Mouse (Mus musculus): ENCODE measurements around the gene Smim23.
A peak's percentile ranks its signal among the peaks of the same experiment; 100 is the strongest.

Smim23 gene

DNA sequence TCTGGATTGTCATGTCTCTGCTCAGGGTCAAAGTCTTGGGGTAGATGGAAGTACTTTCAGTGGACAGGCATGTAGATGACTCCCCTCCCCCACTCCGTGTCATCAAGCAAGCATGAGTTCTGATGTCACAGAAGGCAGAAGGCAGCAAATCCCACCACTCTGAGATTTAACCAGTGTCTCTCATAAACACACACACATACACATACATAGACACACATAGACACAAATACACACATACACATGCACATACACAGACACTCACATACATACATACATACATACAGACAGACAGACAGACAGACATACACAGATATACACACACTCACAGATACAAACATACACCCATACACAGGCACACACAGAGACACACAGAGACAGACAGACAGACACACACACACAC is at the start of gene Smim23:
Gene Smim23, minus strand, starts transcription at position 101 of the 400 bp plus-strand sequence.
- DNase-seq: no peak

DNA sequence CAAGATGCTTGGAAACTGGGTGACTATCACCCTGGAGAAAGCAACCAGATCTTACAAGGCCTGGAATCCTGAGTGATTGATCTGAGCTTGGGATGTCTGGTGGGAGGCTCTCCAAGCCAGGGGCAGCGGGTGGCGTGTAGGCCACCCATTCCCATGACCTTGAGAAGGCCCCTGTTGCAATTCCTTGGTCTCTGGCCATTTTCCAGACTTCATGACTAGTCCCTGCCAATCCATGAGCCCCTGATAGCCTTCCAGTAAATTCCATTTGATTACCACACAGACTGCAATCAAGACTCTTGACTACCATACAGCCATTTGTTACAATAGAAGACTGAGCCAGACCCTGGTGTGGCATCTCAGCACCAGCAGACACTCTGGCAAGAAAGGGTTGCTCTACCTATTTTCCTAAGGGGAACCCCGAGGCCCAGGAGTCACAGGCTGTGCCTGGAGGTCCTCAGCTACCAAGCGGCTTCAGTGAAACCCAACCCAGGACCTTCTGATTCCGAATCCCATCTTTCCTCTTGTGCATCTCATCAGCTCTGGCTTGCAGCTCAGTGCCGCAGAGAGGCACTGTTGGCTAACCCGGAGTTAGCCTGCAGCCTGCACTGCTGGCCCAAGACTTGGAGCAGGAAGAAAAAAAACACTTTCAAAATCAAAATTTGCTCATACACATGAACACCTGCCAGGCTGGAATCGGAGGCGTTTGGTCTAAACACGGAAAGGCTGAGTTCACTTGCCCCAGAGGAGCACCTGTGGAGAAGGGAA is 44.4 kb upstream of the Smim23 start:
- DNase-seq: no peak

DNA sequence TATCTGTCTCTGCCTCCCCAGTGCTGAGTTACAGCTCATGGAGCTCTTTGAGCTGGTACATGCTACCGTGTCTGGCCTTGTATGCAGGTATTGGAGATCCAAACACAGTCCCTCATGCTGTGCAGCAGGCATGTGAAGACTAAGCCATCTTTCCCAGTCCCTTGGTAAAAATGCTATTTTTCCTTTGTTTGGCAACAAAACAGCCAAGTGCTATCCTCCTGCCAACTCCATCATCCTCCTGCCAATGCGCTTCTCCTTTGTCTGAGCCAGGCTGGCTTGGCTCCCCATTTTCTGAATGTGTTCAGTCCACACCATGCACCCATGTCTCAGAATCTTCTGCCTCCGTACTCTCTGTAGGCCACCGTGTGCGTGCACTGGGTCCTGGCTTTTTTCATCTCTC is 40.2 kb upstream of the Smim23 start:
- no peak for DNase-seq

DNA sequence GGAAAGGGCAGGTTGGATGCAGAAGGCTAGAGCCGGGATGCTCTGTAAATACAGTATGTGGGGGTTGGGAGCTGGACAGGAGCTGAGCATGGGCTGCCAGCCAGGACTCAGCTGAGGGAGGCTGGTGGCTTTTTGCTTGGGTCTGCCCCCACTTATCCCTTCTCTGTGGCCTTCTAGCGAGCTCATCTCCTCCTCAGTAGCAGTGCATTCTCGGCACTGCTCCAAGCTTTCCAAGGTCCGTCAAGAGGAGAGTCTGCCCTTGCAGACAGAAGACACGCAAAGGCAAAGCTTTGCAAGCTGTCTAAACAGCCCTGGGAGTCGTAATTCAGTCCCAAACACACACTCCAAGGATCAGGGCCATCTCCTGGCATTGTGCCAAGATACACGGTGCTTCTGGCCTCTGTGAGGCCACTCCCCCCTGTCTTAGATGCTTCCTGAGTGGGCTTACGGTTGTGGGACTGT is 33.0 kb upstream of the Smim23 start:
- no peak for DNase-seq

DNA sequence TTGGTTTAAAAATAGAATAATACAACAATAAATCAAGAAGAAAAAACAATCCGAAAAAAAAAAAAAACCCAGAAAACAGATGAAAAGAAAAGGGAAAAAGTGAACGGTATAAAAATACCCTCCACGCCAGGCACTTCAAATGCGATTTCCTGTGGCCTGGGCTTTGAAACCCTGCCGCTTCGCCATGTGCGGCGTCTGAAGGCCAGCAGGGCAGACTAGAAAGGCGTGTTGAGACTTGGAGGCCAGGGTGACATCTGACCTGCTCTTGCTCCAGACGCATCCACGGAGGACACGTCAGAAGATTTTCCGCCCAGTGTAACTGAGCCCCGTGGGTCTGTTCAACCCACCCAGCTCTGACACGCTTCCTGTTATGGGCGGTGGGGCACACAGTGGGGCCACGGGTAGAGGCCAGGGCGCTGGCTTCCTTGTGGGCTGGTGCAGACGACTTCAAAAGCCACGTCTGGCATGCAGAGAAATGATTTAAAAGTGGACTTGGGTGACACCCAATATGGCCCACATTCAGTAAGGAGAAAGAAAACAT is 22.3 kb upstream of the Smim23 start:
- no peak for DNase-seq

DNA sequence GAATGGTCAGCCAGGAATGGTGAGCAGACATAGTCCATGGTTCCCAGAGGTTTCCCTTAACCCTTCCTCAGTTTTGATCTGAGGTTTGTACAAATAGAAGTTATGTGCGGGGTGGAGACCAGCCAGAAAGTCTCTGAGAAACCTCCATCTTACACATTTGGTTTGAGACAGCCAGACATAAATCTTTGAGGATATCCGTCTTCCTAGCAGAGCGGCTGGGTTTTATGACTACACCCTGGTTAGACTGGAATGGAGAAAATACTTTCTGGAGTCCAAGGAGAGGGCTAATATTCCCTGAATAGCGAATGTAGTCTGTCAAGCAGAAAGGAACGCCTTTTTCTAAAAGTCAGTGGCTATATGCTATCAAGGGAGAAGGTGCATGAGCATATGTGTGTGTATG is 16.8 kb upstream of the Smim23 start:
- no peak for DNase-seq

DNA sequence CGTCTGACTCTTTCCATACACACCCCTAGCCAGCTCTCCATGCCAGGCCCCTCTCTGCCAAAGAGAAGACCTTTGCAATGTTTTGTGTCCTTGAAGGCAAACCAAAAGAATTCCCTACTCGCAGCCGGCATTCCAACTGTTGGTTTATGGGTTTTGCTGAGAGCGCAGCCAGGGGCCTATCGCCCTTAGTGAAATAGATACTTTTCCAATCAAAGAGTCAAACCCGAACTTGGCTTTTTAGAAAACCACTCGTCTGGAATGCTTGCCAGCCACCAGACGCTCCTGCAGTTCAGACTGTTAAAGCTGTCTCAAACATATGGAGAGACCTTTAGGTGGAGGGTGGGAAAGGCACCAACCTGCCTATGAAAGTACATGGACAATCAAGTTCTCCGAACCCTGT is 15.9 kb upstream of the Smim23 start:
- no peak for DNase-seq

DNA sequence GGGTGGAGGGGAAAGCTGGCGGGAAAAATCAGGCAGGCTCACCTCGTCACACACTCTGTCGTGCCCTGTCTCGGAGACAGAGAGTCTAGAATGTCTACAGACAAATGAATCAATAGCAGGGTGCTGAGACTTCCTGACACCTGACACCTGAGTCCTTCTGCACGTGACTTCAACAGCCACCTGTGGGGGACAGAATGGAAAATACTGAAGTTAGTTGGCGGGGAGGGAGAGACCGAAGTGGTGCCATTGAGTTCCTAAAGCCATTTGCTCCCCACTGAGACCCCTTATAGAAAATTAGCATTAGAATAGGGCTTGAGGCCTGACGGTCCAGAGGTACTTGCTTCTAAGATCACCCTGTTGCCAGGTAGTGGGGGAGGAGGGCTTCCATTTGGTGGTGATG is 10.6 kb upstream of the Smim23 start:
- DNase-seq: no peak

DNA sequence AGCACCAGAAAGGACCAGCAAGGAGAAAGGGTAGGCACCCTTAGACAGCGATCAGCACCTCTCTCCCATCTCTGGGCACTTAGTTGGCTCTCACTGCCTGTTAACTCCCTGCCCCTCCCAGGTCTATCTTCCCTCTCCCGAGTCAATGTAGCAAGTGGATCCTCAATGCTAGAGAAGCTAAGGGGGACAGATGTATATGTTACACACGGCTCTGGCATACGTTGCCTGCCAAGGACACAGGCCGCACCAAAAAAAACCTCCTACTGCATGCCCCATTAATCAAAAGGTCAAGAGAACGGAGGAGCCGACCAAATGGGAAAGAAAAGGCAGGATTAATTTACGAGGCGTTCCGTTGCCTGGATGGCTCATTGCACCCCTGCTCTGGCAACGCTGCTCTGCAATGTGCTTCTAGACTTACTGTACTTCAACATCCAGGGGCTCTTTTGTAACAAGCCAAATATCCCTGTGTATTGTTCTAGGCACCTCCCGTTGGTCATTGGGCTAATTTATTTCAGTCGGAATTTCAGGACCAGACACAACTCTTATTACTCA is 10.0 kb upstream of the Smim23 start:
- DNase-seq: no peak

DNA sequence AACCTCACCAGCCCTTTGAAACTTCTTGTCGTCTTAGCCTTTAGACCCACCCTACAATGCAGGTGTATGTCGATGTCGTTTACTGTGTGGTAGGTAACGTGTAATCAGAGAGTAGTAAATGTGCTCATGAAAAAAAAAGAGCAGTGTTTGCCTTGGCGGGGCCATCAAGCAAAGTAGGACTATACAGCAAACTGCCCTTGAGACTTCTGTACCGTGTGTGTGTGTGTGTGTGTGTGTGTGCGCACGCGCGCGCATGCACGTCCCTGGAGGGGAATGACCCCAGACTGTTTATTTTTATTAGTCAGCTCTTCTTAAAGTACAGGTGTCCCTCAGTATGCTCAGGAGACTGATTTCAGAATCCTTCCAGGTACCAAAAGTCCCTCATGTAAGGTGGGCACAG is 6.8 kb downstream of the Smim23 start:
- DNase-seq: no peak

DNA sequence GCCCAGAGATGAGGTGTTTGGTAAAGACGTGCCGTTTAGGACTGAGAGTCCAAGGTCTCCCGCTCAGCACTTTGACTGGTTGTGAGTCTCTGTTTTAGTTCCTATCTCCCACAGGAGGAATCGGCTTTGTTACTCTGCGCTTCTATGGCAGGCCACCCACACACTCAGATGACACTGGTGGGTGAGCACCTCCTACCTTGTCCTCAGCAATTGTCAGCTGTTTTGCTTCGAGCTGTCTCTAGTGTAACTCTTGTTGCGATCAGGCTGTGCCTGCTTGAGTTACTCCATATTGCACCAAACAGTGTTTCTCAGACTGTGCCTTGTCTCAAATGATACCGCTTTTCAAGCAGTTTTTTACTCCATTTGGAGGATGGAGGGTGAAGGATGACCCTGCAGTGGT is 10.1 kb downstream of the Smim23 start:
- DNase-seq: no peak

DNA sequence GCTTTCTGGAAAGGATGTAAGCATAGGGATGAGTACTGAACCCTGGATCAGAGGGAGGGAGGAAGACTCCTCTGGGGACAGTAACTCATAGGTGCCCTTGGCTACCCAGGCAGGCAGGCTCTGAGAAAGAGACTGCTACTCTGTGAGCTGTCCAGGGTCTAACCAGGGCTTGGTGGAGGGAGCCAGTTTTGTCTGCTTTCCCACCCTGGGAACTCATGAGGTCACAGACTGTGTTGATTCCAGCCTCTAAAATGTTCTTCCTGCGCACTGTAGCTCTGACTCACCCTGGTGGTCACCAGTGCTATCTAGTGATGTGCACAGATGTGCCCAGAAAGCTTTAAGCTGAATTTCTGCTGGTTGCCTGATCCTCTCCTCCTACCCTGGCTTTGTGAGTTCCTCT is 15.3 kb downstream of the Smim23 start:
- DNase-seq: no peak

DNA sequence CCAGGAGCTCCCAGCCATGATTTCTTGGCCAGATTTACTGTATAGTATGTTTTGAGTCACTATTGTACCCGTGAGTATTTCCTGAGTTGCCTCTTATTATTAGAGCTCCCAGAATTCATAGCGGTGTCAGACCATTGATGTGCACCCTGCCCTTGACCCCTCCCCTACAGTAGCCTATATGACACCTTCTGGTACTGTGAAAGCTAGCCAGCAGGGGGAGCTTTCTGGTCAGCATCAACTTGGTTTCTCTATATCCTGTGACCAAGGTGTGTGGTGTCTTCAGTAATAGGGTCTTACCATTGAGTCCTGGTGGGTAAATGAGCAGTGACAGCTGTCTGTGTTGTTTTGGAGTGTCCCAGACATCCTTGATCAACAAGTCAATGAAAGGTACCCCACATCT is 18.4 kb downstream of the Smim23 start:
- peak; percentile 15 to 42 for DNase-seq

DNA sequence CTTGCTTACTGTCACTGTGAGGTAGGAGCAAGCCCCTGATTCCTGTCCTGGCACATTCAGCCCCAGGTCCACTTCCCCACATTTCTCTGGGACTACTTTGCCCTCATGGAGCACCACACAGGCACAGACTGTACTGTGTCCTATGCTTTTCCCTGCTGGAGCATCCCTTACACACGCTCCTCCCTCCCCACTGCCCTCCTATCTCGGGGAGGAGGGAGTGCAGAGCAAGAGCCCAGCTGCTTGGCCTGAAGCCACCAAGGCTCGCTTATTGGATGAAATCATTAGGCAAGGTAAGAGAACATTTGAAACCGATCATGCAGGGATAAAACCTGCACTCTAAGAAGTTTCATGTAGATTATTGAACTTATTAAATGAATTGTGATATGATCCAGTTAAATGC is 20.7 kb downstream of the Smim23 start:
- DNase-seq: no peak

DNA sequence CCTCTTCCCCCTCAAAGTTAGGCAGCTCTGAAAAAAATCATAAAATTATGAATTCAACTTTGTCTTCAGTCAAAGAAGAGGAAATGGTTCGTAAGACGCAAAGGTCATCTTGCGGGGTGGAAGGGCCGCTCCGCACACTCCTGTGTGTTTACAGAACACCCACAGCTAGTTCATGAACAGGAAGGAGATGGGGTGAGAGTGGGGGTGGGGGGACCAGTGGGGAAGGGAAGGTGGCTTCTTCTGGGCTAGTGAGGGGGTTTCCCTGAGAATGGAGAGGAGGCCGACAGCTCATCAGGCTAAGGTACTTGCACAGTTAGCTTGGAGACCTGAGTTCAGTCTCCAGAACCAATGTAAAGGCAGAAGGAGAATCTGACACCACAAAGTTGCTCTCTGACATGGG is 22.7 kb downstream of the Smim23 start:
- DNase-seq: no peak

DNA sequence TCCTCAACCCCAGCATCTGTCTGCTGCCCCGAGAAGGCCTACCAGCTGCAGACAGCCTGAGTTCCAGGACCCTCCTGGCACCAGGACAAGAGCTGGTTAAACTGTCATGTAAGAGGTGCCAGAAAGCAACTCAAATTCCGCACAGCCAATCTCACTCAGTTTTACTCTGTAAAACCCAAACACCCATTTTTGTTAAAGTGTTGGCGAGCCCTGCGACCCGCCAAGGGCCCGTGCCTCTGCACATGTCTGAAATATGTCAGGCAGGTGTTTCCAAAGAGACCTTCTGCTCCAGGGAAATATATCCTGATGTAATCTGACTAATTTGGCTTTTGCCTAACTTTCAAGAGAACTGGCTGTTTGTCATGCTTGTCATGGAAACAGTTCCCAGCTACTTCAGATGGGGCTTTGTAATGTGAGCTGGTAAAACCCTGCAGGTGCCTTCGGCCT is 23.5 kb downstream of the Smim23 start:
- no peak for DNase-seq

DNA sequence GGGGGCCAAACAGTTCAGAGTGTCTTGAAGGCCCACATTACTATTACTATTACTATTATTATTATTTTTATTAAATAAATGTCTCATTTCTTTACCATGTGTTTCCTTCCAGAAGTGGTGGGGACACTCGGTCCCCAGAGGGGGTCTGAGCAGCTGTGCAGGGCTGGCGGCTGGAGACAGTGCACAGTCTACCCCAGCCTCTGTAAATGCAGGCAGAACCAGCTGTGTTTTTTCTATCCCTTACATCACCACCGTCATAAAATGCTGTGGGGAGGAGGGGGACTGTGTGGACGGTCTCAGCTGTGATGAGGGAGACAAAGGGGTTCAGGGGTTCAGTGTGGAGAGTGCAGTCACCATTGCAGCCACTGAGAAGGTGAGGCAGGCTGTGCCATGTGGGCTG is 26.0 kb downstream of the Smim23 start:
- DNase-seq: no peak

DNA sequence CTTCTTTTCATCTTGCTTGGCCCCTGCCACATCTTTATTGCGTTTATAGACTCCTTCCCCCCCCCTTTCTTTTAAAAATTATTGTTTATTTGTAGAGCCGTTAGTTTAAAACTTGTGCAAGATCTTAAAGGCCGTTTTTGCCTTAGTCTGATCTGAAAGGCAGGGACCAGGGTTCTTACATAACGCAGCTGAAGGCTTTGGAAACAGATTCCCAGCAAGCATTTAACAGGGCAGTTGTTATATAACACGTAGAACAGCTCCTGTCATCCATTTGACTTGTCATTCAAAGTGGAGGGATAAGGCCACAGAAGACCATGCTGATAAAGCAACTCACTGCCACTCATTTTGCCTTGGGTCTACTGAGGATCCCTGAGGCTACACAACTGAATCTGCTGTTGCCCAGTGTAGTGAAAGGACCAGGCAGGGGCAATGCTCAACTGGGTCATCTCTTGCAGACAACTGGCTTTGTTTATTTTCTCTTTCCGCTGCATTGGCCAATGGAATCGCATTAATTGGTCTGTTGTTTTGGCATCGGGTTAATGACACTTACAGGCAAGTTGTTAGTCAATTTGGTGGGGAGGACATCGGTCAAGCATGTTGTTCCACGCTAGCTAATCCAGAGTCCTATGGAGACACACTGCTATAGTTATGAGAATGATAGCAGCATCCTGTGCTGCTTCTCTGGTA is 29.5 kb downstream of the Smim23 start:
- DNase-seq: no peak

DNA sequence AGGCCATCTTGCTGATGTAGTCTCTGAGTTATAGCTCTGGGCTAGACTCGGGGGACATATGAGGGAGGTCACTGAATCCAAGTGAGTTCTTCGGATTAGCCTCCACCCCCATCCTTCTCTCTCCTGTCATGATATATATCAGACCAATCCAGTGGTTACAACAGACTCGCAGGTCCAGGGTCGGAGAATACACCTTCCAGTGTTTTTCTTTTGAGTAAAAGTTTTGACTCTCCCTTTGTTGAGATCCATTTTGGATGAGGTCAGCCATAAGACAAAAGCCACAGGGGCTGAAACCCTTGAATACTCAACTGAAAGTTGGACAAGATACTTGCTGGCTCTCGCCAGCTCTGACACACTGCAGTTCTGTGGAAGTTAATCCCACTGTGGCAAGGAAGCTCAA is 38.2 kb downstream of the Smim23 start:
- no peak for DNase-seq

DNA sequence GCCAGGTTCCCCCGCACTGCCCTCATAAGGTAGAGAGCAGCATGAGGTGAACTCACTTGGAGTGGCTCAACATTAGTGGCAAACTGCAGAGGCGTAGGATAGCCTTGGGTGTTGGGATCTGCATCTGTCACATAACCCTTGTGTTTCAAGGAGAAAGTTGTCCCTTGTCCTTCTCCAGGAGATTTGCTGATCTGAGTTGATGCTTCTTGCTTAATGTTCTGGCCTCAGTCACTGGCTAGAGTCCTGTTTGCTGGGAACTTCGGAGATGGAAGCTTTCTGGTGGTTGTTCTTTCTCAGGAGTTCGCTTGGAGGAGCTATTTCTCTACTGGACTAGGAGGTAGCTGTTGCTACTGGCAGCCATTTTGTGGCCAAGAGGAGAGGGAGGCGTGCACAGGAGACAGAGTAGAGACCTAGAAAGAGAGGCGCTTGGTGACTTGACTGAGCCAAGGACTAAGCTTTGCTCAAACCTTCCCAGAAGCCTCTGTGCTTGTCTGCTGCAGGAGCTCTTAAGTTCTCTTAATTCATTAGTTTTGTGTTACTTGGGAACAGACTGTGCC is 38.7 kb downstream of the Smim23 start:
- no peak for DNase-seq

DNA sequence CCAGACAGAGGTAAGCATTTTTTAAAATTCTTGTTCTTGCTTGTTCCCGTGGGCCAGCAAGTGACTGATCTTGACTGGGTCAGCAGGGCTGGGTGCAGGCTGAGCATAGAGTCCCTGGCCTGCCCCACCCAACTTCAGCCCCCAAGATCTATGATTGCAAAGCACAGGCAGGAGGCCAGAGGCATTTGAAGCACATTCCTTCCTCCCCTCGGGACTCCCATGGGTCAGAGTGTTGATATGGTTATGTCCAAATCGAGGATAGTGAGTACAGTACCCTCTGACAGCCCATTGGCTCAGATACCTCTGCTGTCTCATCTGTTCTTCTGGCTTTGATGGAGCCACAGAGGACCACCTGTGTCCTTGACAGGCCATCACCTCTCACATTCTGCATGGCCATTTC is 41.7 kb downstream of the Smim23 start:
- DNase-seq: no peak

DNA sequence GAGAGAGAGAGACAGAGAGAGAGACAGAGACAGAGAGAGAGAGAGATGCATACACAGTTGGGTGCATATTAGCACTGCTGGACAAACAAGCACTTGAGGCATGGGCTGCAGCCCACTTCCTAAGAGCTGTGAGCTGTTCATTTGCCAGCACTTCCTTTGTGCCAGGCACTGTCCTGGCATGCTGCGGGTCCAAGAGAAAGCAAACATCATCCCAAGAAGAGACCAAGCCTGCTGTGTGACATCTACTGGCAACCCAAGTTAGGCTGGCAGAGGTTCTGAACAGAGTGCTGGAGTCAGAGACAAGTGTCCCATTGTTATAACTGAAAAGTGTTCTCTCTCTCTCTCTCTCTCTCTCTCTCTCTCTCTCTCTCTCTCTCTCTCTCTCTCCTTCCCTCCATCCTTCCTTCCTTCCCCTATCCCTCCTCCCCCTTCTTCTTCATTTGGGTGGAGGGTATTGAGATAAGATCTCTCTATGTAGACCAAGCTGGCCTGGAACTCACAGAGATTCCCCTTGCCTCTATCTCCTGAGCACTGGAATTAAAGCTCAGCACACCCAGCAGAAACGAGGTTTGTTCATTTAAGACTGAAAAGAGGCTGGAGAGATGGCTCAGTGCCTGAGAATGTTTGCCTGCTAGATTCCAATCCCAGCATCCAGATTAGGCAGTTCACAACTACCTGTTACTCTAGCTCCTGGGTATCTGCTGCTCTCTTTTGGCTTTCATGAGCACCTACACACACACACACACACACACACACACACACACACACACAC is 42.6 kb downstream of the Smim23 start:
- DNase-seq: no peak
